Mouse (Mus musculus) forebrain, embryonic 13.5 days (tissue): ENCODE data around the gene Tubal3. TPM values are rescaled to one million over a fixed set of nuclear protein-coding genes. Genes with fewer than 3 reads are reported as not detected.

Experiments used
- ATAC-seq: fragments of 200-750 bp; cut with Nextera tagmentation; 2 replicates; pipeline ENCODE4 v1.8.0; 2017
- H3K27ac ChIP-seq: fragments of 300-500 bp; sonication (generic); 2 replicates; pipeline ENCODE4 v1.5.1; 2015; ENCODE audit warnings: inconsistent platforms, mild to moderate bottlenecking, moderate library complexity
- H3K27me3 ChIP-seq: fragments of 300-500 bp; sonication (generic); 2 replicates; pipeline ENCODE4 v1.6.1; 2015; ENCODE audit warnings: mild to moderate bottlenecking, inconsistent platforms
- H3K36me3 ChIP-seq: fragments of 300-500 bp; sonication (generic); 2 replicates; pipeline ENCODE4 v1.6.1; 2015; ENCODE audit warnings: mild to moderate bottlenecking, inconsistent platforms; ENCODE audit not compliant: poor library complexity, severe bottlenecking
- H3K4me1 ChIP-seq: fragments of 300-500 bp; sonication (generic); 2 replicates; pipeline ENCODE4 v1.6.1; 2015; ENCODE audit warnings: inconsistent platforms
- H3K4me2 ChIP-seq: fragments of 300-500 bp; sonication (generic); 2 replicates; pipeline ENCODE4 v1.6.1; 2015; ENCODE audit warnings: inconsistent platforms, mild to moderate bottlenecking, moderate library complexity
- H3K4me3 ChIP-seq: fragments of 300-500 bp; sonication (generic); 2 replicates; pipeline ENCODE4 v1.5.1; 2015; ENCODE audit warnings: mild to moderate bottlenecking, inconsistent platforms
- H3K9ac ChIP-seq: fragments of 300-500 bp; sonication (generic); 2 replicates; pipeline ENCODE4 v1.6.1; 2015; ENCODE audit warnings: mild to moderate bottlenecking, inconsistent platforms
- H3K9me3 ChIP-seq: fragments of 300-500 bp; sonication (generic); replicated peaks from 2 replicates; pipeline ENCODE4 v1.6.1; 2016; ENCODE audit warnings: inconsistent platforms
- WGBS: fragments of 180-500 bp; shearing (Covaris S2); methylation state at CpG from one replicate; pipeline ENCODE4 v1.1.7; 2015; 5-methylcytosine and 5-hydroxymethylcytosine counted together
- microRNA-seq: library from miRNA; unstranded; fragments of <30 nt; microRNA quantifications from one replicate; pipeline ENCODE4, GENCODE M21; 2016
- polyA plus RNA-seq: library from polyadenylated mRNA; unstranded; fragments of >200 nt; fragmentation: Nextera tagmentation; extraction: Ambion mirVana; gene quantifications from 2 replicates; pipeline ENCODE4 v1.2.1, GENCODE M21; 2015

The Tubal3 gene
- polyA plus RNA-seq, 1 experiment from 2014 or later = not detected

- Histone ChIP-seq H3K27ac (no peak overlapping the region), H3K4me1 (no peaks in the 10 kb centered on the region), H3K9ac (no peak overlapping the region), H3K4me2 (no peak overlapping the region), H3K27me3 (no peaks in the 10 kb centered on the region), H3K9me3 (no peaks in the 10 kb centered on the region), H3K4me3 (no peak overlapping the region), H3K36me3 (no peaks in the 10 kb centered on the region)
- no peak for ATAC-seq
- 96% methylated on average over 6 of the region's 6 CpGs for WGBS
These were observed 8.0 kb downstream of the Tubal3 start for GRCm38 (mm10) chr13:3926046-3926445.

- H3K27ac ChIP-seq = no peak overlapping the region
- no peaks in the 10 kb centered on the region for H3K36me3 ChIP-seq
- H3K4me1 ChIP-seq = no peaks in the 10 kb centered on the region
- no peak overlapping the region for H3K4me2 ChIP-seq
- 83% methylated on average over 7 of the region's 7 CpGs for WGBS
- no peaks in the 10 kb centered on the region for H3K27me3 ChIP-seq
- no peak for ATAC-seq
- H3K9me3 ChIP-seq = no peaks in the 10 kb centered on the region
- no peak overlapping the region for H3K9ac ChIP-seq
- no peak overlapping the region for H3K4me3 ChIP-seq
These were observed 26.6 kb downstream of the Tubal3 start for GRCm38 (mm10) chr13:3944699-3945098.

DNA sequence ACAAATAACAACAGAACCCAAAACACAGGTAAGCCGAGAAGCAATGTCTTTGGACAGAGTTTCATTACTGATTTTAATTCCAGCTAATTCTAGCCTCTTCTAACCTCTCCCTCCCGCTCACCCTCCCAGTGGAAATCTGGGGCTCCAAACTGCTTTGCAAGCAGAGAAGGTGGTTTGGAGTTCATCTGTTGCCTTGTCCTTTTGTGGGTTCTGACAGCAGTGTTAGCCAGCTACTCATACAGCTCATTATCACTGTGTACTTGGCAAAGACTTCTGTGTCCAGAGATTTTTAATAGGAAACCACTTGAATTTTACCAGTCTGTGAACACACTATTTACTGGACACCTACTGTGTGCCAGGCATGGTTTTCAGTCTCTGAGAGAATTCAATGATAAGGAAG is 27.2 kb downstream of the Tubal3 start, which contains the start of gene Ucn3:
Ucn3 (minus strand) TSS at position 101 of the 400 bp plus-strand sequence.
- H3K4me2 ChIP-seq = no peak within 1 kb of the TSS
- H3K9ac ChIP-seq = no peak within 1 kb of the TSS
- ATAC-seq = no peak

GRCm38 (mm10) chr13:3947267-3947666 is 29.2 kb downstream of the Tubal3 start:
- Histone ChIP-seq H3K27ac (no peak overlapping the region), H3K4me3 (no peak overlapping the region), H3K4me2 (no peak overlapping the region), H3K36me3 (no peaks in the 10 kb centered on the region), H3K9me3 (no peaks in the 10 kb centered on the region), H3K27me3 (no peaks in the 10 kb centered on the region), H3K4me1 (no peaks in the 10 kb centered on the region), H3K9ac (no peak overlapping the region)
- WGBS = 91% methylated on average over 4 of the region's 4 CpGs
- ATAC-seq = no peak

More for the DNA sequence above, 27.2 kb downstream of the Tubal3 start, which contains the start of gene Ucn3:
- Histone ChIP-seq H3K9me3 (no peaks in the 10 kb centered on the region), H3K4me3 (no peak within 1 kb of the TSS), H3K27me3 (no peaks in the 10 kb centered on the region), H3K36me3 (no peaks in the 10 kb centered on the region), H3K27ac (no peak within 1 kb of the TSS), H3K4me1 (no peaks in the 10 kb centered on the region)
- WGBS = 54% methylated on average over 2 of the region's 2 CpGs

GRCm38 (mm10) chr13:3949477-3949876 is 31.4 kb downstream of the Tubal3 start:
- no peaks in the 10 kb centered on the region for H3K36me3 ChIP-seq
- no peak for ATAC-seq
- H3K4me1 ChIP-seq = no peaks in the 10 kb centered on the region
- no peak overlapping the region for H3K27ac ChIP-seq
- no peaks in the 10 kb centered on the region for H3K27me3 ChIP-seq
- no peak overlapping the region for H3K9ac ChIP-seq
- H3K4me3 ChIP-seq = no peak overlapping the region
- 91% methylated on average over 4 of the region's 4 CpGs for WGBS
- H3K9me3 ChIP-seq = no peaks in the 10 kb centered on the region
- no peak overlapping the region for H3K4me2 ChIP-seq

- no peak for ATAC-seq
- 82% methylated on average over 6 of the region's 6 CpGs for WGBS
These were observed 33.3 kb downstream of the Tubal3 start for GRCm38 (mm10) chr13:3951198-3951914.

DNA sequence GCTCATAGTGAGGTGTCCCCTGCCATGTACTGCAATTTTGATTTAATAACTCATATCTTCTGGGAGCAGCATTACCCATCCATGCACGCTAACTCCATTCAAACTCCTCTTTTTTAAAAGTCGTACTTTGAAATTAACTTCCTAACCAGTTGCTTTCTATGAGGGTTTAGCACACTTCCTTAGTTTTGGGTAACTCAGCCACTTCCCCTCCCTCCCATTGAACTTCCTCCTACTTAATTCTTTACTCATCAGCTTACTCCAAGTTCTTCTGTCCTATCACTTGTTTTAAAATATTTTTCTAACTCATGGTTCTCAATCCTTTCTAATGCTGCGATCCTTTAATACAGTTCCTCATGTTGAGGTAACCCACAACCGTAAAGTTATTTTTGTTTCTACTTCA is 50.8 kb downstream of the Tubal3 start:
- Histone ChIP-seq H3K9ac (no peak overlapping the region), H3K27me3 (no peaks in the 10 kb centered on the region), H3K36me3 (no peaks in the 10 kb centered on the region), H3K27ac (no peak overlapping the region), H3K4me2 (no peak overlapping the region), H3K9me3 (no peaks in the 10 kb centered on the region), H3K4me1 (no peaks in the 10 kb centered on the region), H3K4me3 (no peak overlapping the region)
- no peak for ATAC-seq
- WGBS = 92% methylated on average over 4 of the region's 4 CpGs

More at GRCm38 (mm10) chr13:3951198-3951914, 33.3 kb downstream of the Tubal3 start:
- no peak overlapping the region for H3K27ac ChIP-seq
- H3K4me1 ChIP-seq = no peaks in the 10 kb centered on the region
- no peaks in the 10 kb centered on the region for H3K9me3 ChIP-seq
- no peaks in the 10 kb centered on the region for H3K27me3 ChIP-seq
- no peaks in the 10 kb centered on the region for H3K36me3 ChIP-seq
- H3K4me2 ChIP-seq = no peak overlapping the region
- no peak overlapping the region for H3K4me3 ChIP-seq
- no peak overlapping the region for H3K9ac ChIP-seq

Small RNAs within 50 kb of the gene (microRNA-seq; reads per million reads assigned to microRNA genes)
- gene Gm22460 = not detected

Other genes with a start within 250 kb of the Tubal3 start
- gene Calml3, start 114.0 kb upstream of the Tubal3 start, polyA plus RNA-seq = not detected in 2 replicates
- not detected in 2 replicates for gene Calm4, start 80.5 kb upstream of the Tubal3 start, polyA plus RNA-seq
- not detected in 2 replicates for gene Calm5, start 64.1 kb upstream of the Tubal3 start, polyA plus RNA-seq
- gene Net1, start 54 bp upstream of the Tubal3 start, polyA plus RNA-seq = 23.4 and 24.1 TPM in 2 replicates
- gene Ucn3, start 27.1 kb downstream of the Tubal3 start, polyA plus RNA-seq = not detected in 2 replicates
- gene Akr1c14, start 130.7 kb downstream of the Tubal3 start, polyA plus RNA-seq = 0.37 and 0.39 TPM in 2 replicates
- gene Akr1c18, start 232.4 kb downstream of the Tubal3 start, polyA plus RNA-seq = 0.27 TPM in 1 of 2 replicates, not detected in the other